Mouse (Mus musculus) cerebellum, adult 2 months (tissue): ENCODE data around the gene Ccdc57.
"Not testable (repeated sequence)": the region's sequence is repeated elsewhere in the genome, so short reads cannot be mapped to it uniquely, and the experiment has no call there.

Source experiments
- CTCF ChIP-seq: fragments of 200-500 bp; IDR thresholded peaks from 2 replicates; pipeline ENCODE4 v1.5.1; 2011; ENCODE audit warnings: low read depth, mild to moderate bottlenecking, control low read depth, low read length, moderate library complexity, borderline replicate concordance; ENCODE audit not compliant: insufficient read depth
- POLR2A ChIP-seq: fragments of 200-500 bp; IDR thresholded peaks from 2 replicates; pipeline ENCODE4 v1.6.1; 2011; ENCODE audit warnings: low read length, control low read depth, borderline replicate concordance; ENCODE audit not compliant: insufficient read depth

GRCm38 (mm10) chr11:120788460-120788859 is 144.2 kb downstream of the Ccdc57 start:
- not testable (repeated sequence) for TF ChIP-seq CTCF, POLR2A
